Mouse (Mus musculus) spleen, embryonic (tissue): ENCODE data around the gene Gm11565.
"Not testable (repeated sequence)": the region's sequence is repeated elsewhere in the genome, so short reads cannot be mapped to it uniquely, and the experiment has no call there.

Source experiments
- CTCF ChIA-PET: fragments of 350-600 bp; sonication (Branson Sonifier 250); formaldehyde crosslinking; loops from one replicate; lab custom pipeline; 2022; lab: Charles Lee

Gm11565 gene

GRCm38 (mm10) chr11:99914451-99914850, at the start of gene Gm11565:
Gm11565 (plus strand) TSS chr11:99914751.
- CTCF ChIA-PET: no interaction called here

GRCm38 (mm10) chr11:99873089-99873488, 41.5 kb upstream of the Gm11565 start, which contains the start of gene Krtap9-1:
Krtap9-1 (plus strand) TSS chr11:99873389.
- CTCF ChIA-PET: not testable (repeated sequence)

- CTCF ChIA-PET: not testable (repeated sequence)
Observed at GRCm38 (mm10) chr11:99878887-99879286, 35.7 kb upstream of the Gm11565 start, which contains the start of gene Gm11567. Gm11567 (plus strand) TSS chr11:99879187.

- CTCF ChIA-PET: no interaction called here
Observed at GRCm38 (mm10) chr11:99907620-99908019, 6.9 kb upstream of the Gm11565 start, which contains the start of gene Krtap31-1. Krtap31-1 (plus strand) TSS chr11:99907920.

GRCm38 (mm10) chr11:99935991-99936390, 21.4 kb downstream of the Gm11565 start, which contains the start of gene Krtap31-2:
Krtap31-2 (plus strand) TSS chr11:99936291.
- CTCF ChIA-PET: no interaction called here

GRCm38 (mm10) chr11:99937751-99938264, 23.3 kb downstream of the Gm11565 start:
- CTCF ChIA-PET: no interaction called here

GRCm38 (mm10) chr11:99948175-99948574, 33.6 kb downstream of the Gm11565 start, which contains the start of gene Krtap9-5:
Krtap9-5 (plus strand) TSS chr11:99948475.
- CTCF ChIA-PET: no interaction called here

GRCm38 (mm10) chr11:99964213-99964612, 49.7 kb downstream of the Gm11565 start:
- CTCF ChIA-PET: no interaction called here
